ENCODE assay signal across 11 mouse cellular contexts in genomic region chr4:133115721-133116429, GRCm38 (mm10). TPM values are rescaled to one million over a fixed set of nuclear protein-coding genes. Genes with fewer than 3 reads are reported as not detected.
A peak's percentile ranks its signal among the peaks of the same experiment; 100 is the strongest.
DNase-seq lines count a peak whose midpoint lies in the region; ATAC-seq and TF ChIP-seq lines count a peak whose summit lies in the region.
"Had no signal": no experiment of that assay in that cellular context is flagged by ENCODE, and none has a peak within 500 bp of the region (broad histone marks: within the 10 kb centered on the region; RNA-seq: fewer than 3 reads in every experiment).

No protein-coding gene starts in this region.

- ATAC-seq in heart, embryonic 12.5 days (ENCODE audit: insufficient number of reproducible peaks, low FRiP score), result no peak
- ATAC-seq in lung, embryonic 15.5 days (ENCODE audit: borderline replicate concordance, extremely low read depth, low FRiP score, low TSS enrichment), result no peak
- no peak for ATAC-seq in hindbrain, embryonic 15.5 days (ENCODE audit: low FRiP score, low read depth)

- peak overlapping the region; percentile 94 for H3K27ac ChIP-seq in heart, embryonic 10.5 days
- no peak overlapping the region for H3K27ac ChIP-seq in heart, embryonic 12.5 days (ENCODE audit: poor library complexity, severe bottlenecking)
- peak overlapping the region; percentile 99 for H3K27ac ChIP-seq in lung, embryonic 15.5 days
- peak overlapping the region; percentile 100; the same call in 1 of the 2 replicates for H3K27ac ChIP-seq in ES-E14 (ENCODE audit: insufficient read depth, low read depth, low read length, poor library complexity, severe bottlenecking)
- peak overlapping the region; percentile 22; the same call in 1 of the 2 replicates for H3K27ac ChIP-seq in hindbrain, embryonic 15.5 days (replicated peaks)

- peaks cover 50% of the 10 kb centered on the region for H3K4me1 ChIP-seq in heart, embryonic 10.5 days
- peaks cover 22% of the 10 kb centered on the region for H3K4me1 ChIP-seq in heart, embryonic 12.5 days (replicated peaks)
- peaks cover 39% of the 10 kb centered on the region for H3K4me1 ChIP-seq in lung, embryonic 15.5 days
- peaks cover 12 to 35% of the 10 kb centered on the region in 2 experiments for H3K4me1 ChIP-seq in ES-E14 (ENCODE audit: control insufficient read depth in 2 of 2, insufficient read depth in 2 of 2, low read length in 2 of 2, poor library complexity in 1 of 2)
- peaks cover 30% of the 10 kb centered on the region for H3K4me1 ChIP-seq in hindbrain, embryonic 15.5 days (replicated peaks)

- no peak overlapping the region for H3K9ac ChIP-seq in heart, embryonic 12.5 days
- no peak overlapping the region for H3K9ac ChIP-seq in lung, embryonic 15.5 days
- H3K9ac ChIP-seq in ES-E14 (ENCODE audit: insufficient read depth, low read depth, low read length, poor library complexity, severe bottlenecking), result peak overlapping the region; percentile 48; the same call in 1 of the 2 replicates
- H3K9ac ChIP-seq in hindbrain, embryonic 15.5 days, result no peak overlapping the region
- H3K9ac ChIP-seq: limb, embryonic 13.5 days had no signal

- peak; percentile 62 for DNase-seq in heart, embryonic 10.5 days (ENCODE audit: low spot score)
- DNase-seq in lung, postnatal 4 days, result no peak
- no peak for DNase-seq in ES-E14 (ENCODE audit: low read depth, low spot score)
- DNase-seq in gastrocnemius, adult 8-10 months (ENCODE audit: low spot score in 2 of 2), result no peak
- no peak for DNase-seq in frontal cortex, postnatal 14 days (ENCODE audit: low spot score in 2 of 2)
- DNase-seq: adrenal gland, postnatal 10 days; B cell, adult 2 months had no signal

- no peaks in the 10 kb centered on the region for H3K9me3 ChIP-seq in heart, embryonic 10.5 days
- no peaks in the 10 kb centered on the region for H3K9me3 ChIP-seq in heart, embryonic 12.5 days (replicated peaks)
- no peaks in the 10 kb centered on the region for H3K9me3 ChIP-seq in lung, embryonic 15.5 days
- H3K9me3 ChIP-seq in ES-E14 (ENCODE audit: control insufficient read depth, insufficient read depth, low read depth, low read length), result no peaks in the 10 kb centered on the region
- no peaks in the 10 kb centered on the region for H3K9me3 ChIP-seq in hindbrain, embryonic 15.5 days
- H3K9me3 ChIP-seq: limb, embryonic 13.5 days had no signal

- no peak overlapping the region for H3K4me2 ChIP-seq in heart, embryonic 12.5 days
- no peak overlapping the region for H3K4me2 ChIP-seq in lung, embryonic 15.5 days
- no peak overlapping the region for H3K4me2 ChIP-seq in hindbrain, embryonic 15.5 days

- H3K4me3 ChIP-seq in heart, embryonic 10.5 days, result no peak overlapping the region
- no peak overlapping the region for H3K4me3 ChIP-seq in heart, embryonic 12.5 days
- no peak overlapping the region for H3K4me3 ChIP-seq in lung, embryonic 15.5 days
- peak overlapping the region in 1 of 2 experiments; percentile 70; a peak in 1 of 4 replicates for H3K4me3 ChIP-seq in ES-E14 (ENCODE audit: insufficient read depth in 1 of 2, low read depth in 1 of 2, low read length in 2 of 2, poor library complexity in 1 of 2, severe bottlenecking in 1 of 2)
- H3K4me3 ChIP-seq in hindbrain, embryonic 15.5 days, result no peak overlapping the region
- H3K4me3 ChIP-seq: limb, embryonic 13.5 days had no signal

- in situ Hi-C loops in ES-E14 (cut with MboI; ENCODE audit: low sequenced_read_pairs in 2 of 2, unreplicated experiment in 2 of 2), result no loop called here

- no peaks in the 10 kb centered on the region for H3K36me3 ChIP-seq in heart, embryonic 10.5 days
- H3K36me3 ChIP-seq in heart, embryonic 12.5 days, result no peaks in the 10 kb centered on the region
- no peaks in the 10 kb centered on the region for H3K36me3 ChIP-seq in lung, embryonic 15.5 days
- H3K36me3 ChIP-seq in ES-E14 (ENCODE audit: control insufficient read depth, insufficient read depth, low read length, poor library complexity, severe bottlenecking), result no peaks in the 10 kb centered on the region
- no peaks in the 10 kb centered on the region for H3K36me3 ChIP-seq in hindbrain, embryonic 15.5 days
- H3K36me3 ChIP-seq: limb, embryonic 13.5 days had no signal

- WGBS in heart, embryonic 10.5 days, result 77% methylated on average over 14 of the region's 14 CpGs
- WGBS in heart, embryonic 12.5 days, result 74% methylated on average over 14 of the region's 14 CpGs
- 74% methylated on average over 14 of the region's 14 CpGs for whole genome bisulfite sequencing in lung, embryonic 15.5 days
- WGBS in hindbrain, embryonic 15.5 days, result 60% methylated on average over 14 of the region's 14 CpGs

- H3K27me3 ChIP-seq in heart, embryonic 10.5 days (ENCODE audit: insufficient read depth, poor library complexity, severe bottlenecking), result no peaks in the 10 kb centered on the region
- H3K27me3 ChIP-seq in heart, embryonic 12.5 days (replicated peaks), result no peaks in the 10 kb centered on the region
- no peaks in the 10 kb centered on the region for H3K27me3 ChIP-seq in lung, embryonic 15.5 days
- no peaks in the 10 kb centered on the region for H3K27me3 ChIP-seq in hindbrain, embryonic 15.5 days
- H3K27me3 ChIP-seq: limb, embryonic 13.5 days had no signal

TF ChIP-seq in ES-E14, 5 proteins besides CTCF, POLR2A, EP300 and RAD21:
- TF ChIP-seq MAFK (IDR thresholded peaks at IDR 0.05; ENCODE audit: insufficient read depth, low read depth, low read length), result no peak
- no peak for TF ChIP-seq ZNF384 (IDR thresholded peaks at IDR 0.05; ENCODE audit: low read depth, low read length)
- TF ChIP-seq ZC3H11A (IDR thresholded peaks at IDR 0.05; ENCODE audit: borderline replicate concordance, low read depth, low read length), result no peak
- no peak for TF ChIP-seq CHD2 (IDR thresholded peaks at IDR 0.05; ENCODE audit: low read depth, low read length)
- no peak for TF ChIP-seq HCFC1 (IDR thresholded peaks at IDR 0.05; ENCODE audit: borderline replicate concordance, insufficient read depth, low read length)

RNA-seq across cellular contexts. Expression of gene Wasf2, which starts 14.4 kb away (rescaled TPM):
- polyA plus RNA-seq in heart, embryonic 10.5 days (2016; fragmentation: Nextera tagmentation; extraction: Ambion mirVana), result 51.1 and 58.5 TPM in 2 replicates
- polyA plus RNA-seq in heart, embryonic 12.5 days (2016; fragmentation: Nextera tagmentation; extraction: Ambion mirVana), result 68.5 and 70.1 TPM in 2 replicates
- polyA plus RNA-seq in lung, embryonic 15.5 days (2015; fragmentation: Nextera tagmentation; extraction: Ambion mirVana), result 120 and 136 TPM in 2 replicates
- total RNA-seq in ES-E14 (2012; rRNA removed), result 31.8 and 32.3 TPM in 2 replicates
- 30.3 and 31.1 TPM in 2 replicates for polyA plus RNA-seq in hindbrain, embryonic 15.5 days (2015; fragmentation: Nextera tagmentation; extraction: Ambion mirVana)
- total RNA-seq in gastrocnemius, adult 8-10 months (2022), result 10 to 100 TPM; 18.8 to 27.9 (median 27.3) TPM
